Mouse (Mus musculus): ENCODE measurements around the gene Klhdc7a.

Gene Klhdc7a

DNA sequence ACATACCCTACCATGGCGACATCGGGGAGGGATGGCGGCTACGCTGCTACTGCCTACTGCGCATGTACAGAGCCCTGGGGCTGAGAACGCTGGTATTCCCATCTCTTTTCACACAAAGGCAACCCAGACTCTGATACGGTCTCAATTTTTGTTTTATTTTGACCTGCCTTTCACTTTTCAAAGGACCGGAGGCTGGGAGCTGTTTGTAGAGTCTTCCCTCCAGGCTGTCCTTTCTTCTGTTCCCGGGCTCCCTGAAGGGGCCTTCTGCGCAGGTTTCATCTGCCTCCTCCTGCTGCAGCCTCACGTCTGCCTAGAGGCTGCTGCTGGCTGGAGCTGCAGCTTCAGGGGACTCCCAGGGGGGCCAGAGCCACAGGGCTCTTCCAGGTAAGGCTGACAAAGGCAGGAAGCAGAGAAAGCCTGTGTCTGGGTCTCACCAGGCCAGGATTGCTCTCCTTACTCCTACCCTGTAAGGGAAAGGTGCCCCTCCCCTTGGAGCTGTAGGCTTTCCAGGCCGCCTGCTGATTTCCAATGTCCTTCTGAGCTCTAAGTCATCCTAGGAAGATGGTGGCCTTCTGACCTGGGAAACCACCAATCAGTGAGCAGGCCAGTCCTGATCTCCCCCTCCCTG lies 7.6 kb downstream of the Klhdc7a start:
- no peak for DNase-seq (ENCODE audit: low read depth)

DNA sequence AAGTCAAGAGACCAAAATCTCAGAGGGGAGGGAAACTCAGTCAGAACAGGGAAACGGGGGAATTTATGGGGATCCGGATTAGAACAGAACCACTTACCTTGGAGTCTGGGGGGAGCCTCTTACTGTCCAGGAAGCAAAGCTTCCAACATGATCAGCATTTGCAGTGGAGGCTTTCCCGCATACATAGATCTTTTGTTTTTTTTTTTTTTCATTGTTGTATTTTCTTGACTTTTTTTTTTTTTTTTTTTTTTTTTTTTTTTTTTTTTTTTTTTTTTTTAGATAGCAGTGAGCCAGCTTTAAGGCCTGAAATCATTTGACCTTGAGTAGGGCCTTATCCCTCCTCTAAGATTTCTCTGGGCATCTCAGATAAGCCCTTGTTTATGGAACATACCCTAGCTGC lies 8.6 kb downstream of the Klhdc7a start:
- no peak for DNase-seq (ENCODE audit: low read depth)

DNA sequence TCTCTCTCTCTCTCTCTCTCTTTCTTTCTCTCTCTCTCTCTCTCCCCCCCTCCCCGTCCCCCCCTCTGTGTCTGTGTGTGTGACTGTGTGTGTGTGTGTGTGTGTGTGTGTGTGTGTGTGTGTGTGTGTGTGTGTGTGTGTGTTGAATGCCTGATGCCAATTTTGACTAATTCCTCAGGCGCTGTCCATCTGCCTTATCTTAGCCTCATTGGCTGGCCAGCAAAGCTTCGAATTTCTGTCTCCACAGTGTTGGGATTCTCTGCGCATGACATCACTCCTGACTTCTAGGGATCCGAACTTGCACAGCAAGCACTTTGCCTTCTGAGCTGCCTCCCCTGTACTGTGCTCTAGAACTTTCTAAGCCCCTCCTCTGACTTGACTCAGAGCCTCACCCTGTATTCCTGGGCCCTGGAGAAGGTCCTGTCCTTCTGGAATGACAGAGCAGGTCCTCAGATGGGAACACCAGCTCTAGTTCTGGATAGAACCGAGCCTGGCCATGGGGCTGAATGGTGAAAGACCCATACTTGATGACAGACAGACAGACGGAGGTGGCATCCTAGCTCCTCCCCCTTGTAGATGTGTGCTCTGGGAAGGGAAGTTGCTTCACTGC lies 16.8 kb downstream of the Klhdc7a start:
- DNase-seq (ENCODE audit: low read depth): no peak

DNA sequence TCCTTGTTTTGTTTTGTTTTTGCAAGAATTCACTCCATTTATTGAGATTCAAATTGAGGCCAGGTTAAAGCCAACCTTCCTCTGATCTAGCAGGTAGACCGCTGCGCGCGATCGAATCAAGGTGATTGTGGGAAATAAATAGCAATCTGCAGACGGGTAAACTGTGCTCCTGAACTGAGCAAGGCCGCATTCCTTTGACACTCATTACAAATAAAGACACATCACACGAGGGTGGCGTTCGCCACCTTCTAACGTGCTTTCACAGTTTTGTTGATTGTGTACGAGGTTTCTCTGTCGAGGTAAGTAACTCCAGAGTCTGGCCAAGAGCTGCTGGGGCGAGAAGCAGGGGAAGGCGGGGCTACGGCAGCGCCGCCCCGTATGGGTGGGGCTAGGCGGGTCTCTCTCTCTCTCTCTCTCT lies 17.4 kb downstream of the Klhdc7a start:
- no peak for DNase-seq (ENCODE audit: low read depth)

DNA sequence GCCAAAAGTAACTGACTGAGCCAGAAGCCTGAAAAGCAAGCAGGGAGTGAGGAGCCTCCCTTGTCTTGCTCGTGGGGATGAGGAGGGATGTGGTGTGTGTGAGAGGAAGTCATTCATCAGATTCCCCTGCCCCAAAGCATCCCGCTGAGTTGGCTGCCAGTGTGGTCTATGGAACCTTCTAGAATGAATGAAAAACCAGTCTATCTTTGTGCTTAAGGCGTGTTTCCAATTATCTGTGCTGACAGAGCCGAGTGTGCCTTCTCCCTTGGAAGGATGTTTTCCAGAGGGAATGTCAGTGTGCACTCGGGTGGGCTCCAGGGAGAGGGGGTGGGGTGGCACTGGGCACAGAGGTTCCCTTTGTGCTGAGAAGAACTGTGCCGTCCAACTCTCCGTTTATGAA lies 19.2 kb downstream of the Klhdc7a start:
- no peak for DNase-seq (ENCODE audit: low read depth)

DNA sequence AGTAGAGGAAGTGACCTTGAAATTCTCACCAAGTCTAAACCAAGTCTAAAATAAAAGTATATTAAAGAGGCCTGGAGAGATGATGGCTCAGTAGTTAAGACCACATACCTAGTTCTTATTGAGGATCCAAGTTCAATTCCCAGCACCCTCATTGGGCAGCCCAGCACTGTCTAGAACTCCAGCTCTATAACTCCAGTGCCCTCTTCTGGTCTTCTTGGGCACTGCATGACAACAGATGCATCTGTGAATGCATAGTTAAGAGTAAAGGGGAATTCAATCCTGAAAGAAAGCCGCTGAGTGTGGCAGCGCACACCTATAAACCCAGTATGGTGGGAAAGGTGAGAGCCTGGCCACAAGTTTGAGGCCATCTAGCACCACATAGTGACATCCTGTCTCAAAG lies 20.5 kb downstream of the Klhdc7a start:
- no peak for DNase-seq (ENCODE audit: low read depth)

DNA sequence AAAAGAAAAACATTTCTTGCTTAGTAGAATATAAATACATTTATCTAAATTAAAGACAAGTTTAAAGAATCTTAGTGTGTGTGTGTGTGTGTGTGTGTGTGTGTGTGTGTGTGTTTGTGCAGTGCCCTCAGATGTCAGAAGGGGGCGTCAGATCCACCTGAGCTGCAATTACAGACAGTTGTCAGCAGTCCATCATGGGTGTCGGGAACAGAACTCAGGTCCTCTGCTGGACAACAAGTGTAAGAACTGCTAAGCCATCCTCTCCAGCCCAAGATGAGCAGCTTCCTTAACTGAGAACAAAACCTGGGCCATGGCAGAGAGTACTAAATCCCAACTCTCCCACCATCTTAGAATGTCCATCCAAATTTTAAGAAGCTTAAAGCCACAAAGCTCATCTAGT lies 26.0 kb downstream of the Klhdc7a start:
- DNase-seq (ENCODE audit: low read depth): no peak

DNA sequence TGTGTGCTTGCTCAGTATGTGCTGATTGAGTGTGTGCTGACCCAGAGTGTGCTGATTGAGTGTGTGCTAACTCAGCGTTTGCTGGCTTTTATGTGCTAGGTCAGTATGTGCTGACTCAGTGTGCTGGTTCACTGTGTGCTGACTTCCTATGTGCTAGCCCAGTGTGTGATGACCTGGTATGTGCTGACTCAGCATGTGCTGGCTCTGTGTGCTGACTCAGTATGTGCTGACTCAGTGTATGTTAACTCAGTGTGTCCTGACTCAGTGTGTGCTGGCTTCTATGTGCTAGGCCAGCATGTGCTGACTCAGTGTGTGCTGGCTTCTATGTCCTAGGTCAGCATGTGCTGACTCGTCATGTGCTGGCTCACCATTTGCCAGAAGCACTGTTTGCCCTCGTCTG lies 32.3 kb downstream of the Klhdc7a start:
- DNase-seq (ENCODE audit: low read depth): no peak

DNA sequence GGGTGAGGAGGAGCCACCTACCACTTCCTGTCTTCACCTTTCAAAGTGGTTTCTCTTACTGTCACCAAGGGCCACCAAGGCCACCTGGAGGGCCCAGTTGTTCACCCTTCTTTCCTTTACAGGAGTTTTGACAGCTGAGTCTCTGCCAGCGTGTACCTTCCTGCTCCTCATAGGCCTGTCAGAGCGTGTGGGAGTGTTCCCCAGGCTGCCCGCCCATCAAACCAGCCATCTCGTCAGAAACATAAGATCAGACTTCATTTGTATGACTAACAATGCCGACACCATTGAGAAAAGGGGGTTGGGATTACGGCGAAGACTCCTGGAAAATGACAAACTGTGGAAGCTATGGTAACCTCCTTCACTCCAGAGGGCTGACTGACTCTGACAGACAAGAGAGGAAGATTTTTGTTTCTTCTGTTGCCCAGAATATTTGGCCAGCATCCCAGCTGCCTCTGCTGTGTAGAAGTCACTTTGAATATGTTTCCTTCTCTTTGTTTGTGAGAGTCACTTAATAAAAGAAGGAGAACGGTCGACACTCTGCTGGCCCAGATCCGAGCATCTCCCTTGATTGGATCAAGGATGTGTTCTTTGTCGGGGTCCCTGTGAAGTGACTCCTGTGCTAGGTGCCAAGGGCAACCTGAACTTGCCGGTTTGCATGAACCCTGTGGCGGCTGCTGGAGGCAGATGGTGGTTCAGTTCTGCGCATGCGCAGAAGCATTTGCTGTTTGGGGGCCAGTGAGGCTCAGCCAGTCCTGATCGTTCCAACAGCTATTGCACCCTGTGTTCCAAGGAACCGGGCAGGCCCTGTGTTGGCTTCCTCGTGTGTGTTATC lies 34.6 kb downstream of the Klhdc7a start:
- DNase-seq (ENCODE audit: low read depth): no peak

DNA sequence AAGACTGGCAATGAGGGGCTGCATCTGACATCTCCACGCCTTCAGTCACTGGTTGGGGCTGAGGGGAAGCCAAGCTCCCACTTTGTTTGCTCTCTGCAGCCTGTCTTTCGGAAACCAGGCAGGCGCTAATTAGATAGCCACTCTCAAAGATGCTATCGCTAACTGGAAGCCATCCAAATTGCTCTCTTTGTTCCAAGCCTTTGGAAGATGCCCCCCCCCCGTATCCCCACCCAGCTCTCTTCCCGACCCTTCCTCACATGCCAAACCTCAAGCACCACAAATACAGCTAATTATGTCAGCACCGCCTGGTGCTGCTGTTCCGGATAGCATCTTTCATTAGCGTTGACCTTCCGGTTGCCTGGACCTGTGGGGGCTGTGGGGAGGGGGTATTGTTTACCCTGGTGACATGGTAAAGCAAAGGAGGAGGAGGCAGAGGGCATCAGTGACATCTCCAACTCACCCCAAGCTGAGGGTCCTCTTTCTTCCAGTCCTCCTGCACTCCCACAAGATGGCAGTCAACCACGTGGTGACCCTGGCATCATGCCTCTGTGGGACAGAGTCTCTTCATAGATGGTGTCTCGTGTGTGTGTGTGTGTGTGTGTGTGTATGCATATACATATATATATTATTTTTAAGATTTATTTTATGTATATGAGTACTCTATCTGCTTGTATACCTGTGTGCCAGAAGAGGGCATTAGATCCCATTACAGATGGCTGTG lies 35.9 kb downstream of the Klhdc7a start:
- DNase-seq (ENCODE audit: low read depth): no peak

DNA sequence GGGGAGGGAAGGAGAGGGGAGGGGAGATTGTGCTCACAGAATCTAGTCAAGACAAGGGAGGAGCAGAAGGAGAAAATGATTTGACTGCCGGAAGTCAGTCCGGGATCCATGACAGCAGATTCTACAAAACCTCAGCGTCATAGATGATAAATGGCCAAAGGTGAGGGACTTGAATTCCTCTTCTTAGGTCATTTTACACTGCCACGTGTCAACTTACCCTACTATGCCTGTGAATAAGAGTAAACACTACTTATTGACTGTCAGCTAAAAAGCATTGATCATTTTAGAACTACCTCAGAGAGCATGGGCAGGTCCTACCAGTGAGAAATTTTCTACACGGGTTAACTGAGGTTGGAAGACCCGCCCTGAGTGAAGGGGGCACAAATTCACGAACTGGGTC lies 36.9 kb downstream of the Klhdc7a start:
- no peak for DNase-seq (ENCODE audit: low read depth)

DNA sequence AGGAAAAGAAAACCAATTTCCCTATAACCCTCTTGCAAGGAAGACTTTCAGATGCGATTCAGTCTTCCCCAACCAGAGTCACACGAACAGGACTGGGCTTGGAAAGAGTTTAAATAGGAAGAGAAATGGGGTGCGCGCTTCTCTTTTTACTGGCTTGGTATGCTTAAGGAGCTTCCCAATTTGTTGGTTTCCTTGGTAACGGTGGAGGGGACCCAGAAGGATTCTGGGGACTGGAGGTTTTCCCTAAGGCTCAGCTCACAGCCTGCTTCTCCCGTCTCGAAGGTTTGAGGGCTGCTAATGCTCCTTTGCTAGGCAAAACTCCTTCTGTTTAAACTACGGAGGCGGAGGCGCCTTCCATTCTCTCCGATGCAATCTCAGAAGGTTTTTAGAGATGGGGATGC lies 41.7 kb downstream of the Klhdc7a start:
- no peak for DNase-seq (ENCODE audit: low read depth)

DNA sequence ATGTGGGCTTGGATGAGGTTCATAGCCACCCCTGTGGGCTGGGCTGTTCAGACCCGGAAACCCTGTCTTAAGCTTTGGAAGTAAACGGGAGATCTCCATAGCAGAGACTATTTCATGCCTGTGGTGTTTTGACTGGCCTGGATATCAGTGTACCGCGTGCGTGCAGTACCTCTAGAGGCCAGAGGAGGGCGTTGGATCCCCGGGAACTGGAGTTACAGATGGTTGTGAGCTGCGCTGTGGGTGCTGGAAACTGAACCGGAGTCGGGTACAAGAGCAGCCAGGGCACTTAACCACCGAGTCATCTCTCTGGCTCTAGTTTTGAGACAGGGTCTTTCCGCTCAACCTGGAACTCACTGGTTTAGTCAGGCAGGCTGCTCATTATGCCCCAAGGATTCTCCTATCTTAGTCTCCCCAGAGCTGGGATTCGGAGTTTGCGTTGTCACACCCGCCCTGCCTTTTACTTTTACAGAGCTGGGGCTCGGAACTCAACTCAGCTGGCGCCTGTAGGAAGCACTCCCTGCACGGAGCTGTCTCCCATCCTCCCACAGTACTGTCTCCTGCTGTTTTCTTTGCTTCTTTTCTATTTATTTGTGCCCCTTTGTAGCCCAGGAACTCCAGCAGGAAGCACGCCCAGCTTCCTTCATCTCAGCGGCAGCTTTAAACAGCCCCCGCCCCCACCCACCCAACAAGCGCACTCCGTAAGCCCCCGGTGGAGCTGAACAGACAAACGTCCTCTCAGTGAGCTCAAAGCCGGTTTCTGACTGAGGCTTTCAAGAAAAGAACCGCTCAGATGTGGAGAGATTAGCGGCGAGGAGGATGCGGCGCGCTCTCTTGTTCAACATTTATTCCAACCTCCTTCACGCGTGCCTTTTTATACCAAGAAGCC lies 42.3 kb downstream of the Klhdc7a start:
- no peak for DNase-seq (ENCODE audit: low read depth)

DNA sequence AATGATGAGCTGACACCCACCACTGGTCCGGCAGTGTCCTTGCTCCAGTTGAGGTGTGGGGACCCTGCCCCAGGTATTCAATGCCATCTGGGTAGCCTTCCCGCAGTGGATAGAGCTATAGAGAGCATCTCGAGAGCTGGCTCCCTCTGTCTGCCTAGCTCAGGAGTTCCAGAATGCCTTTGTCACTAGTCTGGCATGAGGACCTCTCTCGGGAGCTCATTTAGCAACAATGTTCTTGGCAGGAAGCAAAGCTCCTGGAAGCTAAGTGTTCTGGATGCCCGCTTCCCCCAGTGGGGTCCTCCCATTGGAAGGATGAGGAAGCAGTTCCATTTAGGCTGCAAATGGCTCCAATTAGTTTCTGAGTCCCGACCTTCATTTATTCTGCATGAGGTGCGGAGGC lies 51.1 kb downstream of the Klhdc7a start:
- DNase-seq (ENCODE audit: low read depth): no peak

Measured in fibroblast of lung, adult 2 months (primary cell).